Mouse (Mus musculus) embryonic stem cell, embryonic (primary cell): ENCODE measurements around the gene Higd1a.

Experiments used
- CTCF ChIA-PET, 4 experiments: fragments of 300-600 bp in 2 of 4; fragments of 350-600 bp in 2 of 4; sonication (Branson Sonifier 250); formaldehyde crosslinking; loops; one replicate each; lab custom pipeline; 2022; ENCODE audit warnings: inconsistent platforms in 2 of 4; lab: Charles Lee
- POLR2A ChIA-PET, 4 experiments: fragments of 300-600 bp in 2 of 4; fragments of 350-600 bp in 2 of 4; sonication (Branson Sonifier 250); formaldehyde crosslinking; loops; one replicate each; lab custom pipeline; 2022; ENCODE audit warnings: antibody characterized with exemption in 4 of 4, inconsistent platforms in 1 of 4; lab: Charles Lee

The Higd1a gene

DNA sequence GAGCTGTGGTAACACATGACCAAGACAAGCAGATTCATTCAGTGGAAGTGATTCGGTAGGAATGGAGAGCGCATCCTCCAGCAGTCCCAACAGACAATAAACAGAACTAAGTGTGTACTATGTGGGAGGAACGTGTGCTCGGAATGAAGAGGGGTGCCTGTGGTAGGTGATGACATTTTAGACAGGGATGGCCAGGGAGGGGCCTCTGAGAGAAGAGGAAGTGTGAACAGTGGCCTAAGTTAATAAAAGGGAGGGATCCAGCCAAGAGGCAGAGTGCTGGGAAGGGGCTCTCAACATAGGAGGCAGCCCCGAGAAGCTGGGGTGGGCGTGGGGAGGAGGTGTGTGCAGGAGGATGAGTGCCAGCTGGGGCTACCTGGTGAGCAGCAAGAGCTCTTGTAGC is 29.8 kb downstream of the Higd1a start:
- ChIA-PET CTCF (interaction anchor here in 3 of 4 experiments (0.5 to 1.3 kb wide), 4 partner anchors 12 to 349 kb away, joined by 4 to 6 read pairs (median 4); no protein-coding TSS in a partner anchor), POLR2A (interaction anchor here in 1 of 4 experiments (0.6 kb wide), 1 partner anchor 523 kb away, joined by 3 read pairs; the partner anchor contains the start of gene Abhd5)

DNA sequence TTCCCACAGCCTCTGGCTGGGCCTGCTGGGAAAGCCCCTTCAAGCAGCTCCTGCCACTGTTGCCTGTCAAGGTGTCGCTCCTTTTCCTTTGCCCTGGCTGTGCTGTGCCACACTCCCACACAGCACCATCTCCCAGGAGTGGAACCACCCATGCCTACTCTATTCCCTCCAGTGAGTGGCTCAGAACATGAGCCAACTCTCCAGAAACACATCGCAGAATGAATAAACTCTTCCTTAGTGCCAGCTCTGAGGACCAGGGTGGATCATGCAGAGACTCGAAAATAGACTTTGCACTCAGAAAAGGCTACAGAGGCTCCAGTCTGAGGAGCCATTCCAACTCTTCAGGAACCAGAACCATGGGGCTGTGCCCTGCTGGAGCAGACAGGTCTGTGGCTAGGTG is 31.8 kb downstream of the Higd1a start:
- CTCF ChIA-PET: interaction anchor here in 1 of 4 experiments (0.7 kb wide), 1 partner anchor 26 kb away, joined by 3 read pairs; no protein-coding TSS in a partner anchor

DNA sequence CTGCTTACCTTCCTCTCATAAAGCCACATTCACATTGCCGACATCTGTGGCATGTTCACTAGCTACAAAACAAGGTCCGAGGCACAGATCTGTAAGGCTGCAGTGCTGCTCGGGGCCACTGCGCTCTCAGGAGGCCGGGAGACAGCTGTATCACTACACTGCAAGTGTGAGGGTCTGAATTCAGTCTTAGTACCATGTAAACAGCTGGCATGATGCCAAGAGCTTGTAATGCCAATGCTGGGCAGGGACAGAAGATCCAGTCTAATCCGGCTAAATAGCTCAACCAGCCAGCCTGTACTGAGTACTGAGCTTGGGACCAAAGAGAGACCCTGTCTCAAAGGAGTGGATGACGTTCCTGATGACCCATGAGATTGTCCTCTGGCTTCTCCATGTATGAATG is 34.2 kb downstream of the Higd1a start:
- CTCF ChIA-PET: interaction anchor here in 1 of 4 experiments (0.6 kb wide), 1 partner anchor 184 kb away, joined by 21 read pairs; no protein-coding TSS in a partner anchor
- POLR2A ChIA-PET: interaction anchor here in 2 of 4 experiments (0.6 to 1.0 kb wide), 4 partner anchors 13 to 689 kb away, joined by 3 to 6 read pairs (median 3); no protein-coding TSS in a partner anchor

More for the DNA sequence above, 31.8 kb downstream of the Higd1a start:
- POLR2A ChIA-PET: no interaction called here

DNA sequence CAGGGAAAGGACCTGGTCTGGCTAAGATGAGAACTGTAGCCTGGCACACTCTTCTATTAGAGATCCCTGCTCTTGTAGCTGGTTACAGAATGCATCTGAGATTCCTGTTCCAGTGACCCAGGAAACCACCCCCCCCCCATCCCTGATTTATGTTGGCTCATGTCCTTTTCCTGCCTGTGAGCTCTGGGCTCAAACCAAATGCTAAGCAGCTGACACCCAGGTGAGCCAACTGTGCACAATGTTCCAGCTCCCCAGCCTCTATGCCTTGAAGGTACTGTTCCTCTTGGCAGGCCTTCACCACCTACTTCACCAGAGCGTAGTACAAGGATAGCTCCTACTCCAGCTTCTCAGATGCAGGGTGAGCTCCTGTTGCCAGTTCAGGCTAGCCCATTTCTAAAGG is 35.1 kb downstream of the Higd1a start:
- ChIA-PET CTCF (interaction anchor here in 3 of 4 experiments (0.7 to 1.5 kb wide), 3 partner anchors 8 to 348 kb away, joined by 3 to 5 read pairs (median 4); no protein-coding TSS in a partner anchor), POLR2A (interaction anchor here in 1 of 4 experiments (0.5 to 1.4 kb wide), 4 partner anchors 12 to 1055 kb away, joined by 3 read pairs; no protein-coding TSS in a partner anchor)

DNA sequence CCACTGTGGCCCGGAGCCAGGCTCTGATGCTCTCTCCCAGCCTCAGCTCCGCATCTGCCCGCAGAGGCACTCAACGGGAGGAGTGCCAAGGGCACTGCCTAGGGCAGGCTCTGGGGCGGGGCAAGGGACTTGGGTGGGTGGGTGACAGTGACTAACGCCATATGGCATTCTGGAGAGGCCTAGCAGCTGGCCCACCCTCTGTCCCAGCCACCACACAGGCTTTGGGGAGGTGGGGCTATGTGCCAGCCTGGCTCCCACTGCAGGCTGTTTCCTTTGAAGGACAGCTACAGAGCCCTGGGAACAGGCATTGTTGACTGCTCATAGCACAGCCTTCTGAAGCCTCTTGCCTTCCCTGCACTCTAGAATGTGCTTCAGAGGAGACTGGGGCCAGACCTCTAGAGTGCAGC is 35.6 kb downstream of the Higd1a start:
- CTCF ChIA-PET: interaction anchor here in 2 of 4 experiments (0.6 to 1.5 kb wide), 3 partner anchors 9 to 348 kb away, joined by 3 to 5 read pairs (median 4); no protein-coding TSS in a partner anchor
- POLR2A ChIA-PET: interaction anchor here in 2 of 4 experiments (0.7 to 1.4 kb wide), 2 partner anchors 11 to 41 kb away, joined by 3 to 6 read pairs; no protein-coding TSS in a partner anchor

DNA sequence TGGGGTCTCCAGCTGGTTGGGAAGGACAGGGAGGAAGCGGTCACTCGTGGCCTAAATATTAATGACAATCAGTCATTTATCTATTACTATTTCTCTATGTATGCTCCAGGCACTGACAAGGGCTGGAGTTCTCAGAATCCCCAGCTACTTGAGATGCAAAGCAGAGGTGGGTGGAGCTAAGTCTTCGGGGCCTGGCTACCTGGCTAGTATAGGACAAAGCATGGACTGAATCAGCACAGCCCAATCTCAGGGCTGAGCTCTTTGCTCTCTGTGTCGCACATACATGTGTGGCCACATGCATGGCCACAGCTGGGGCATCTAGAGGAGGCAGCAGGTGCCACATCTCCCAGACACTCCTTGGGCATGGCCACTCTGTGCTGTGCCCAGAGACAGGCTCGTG is 37.4 kb downstream of the Higd1a start:
- ChIA-PET CTCF (interaction anchor here in 2 of 4 experiments (0.6 to 2.5 kb wide), 4 partner anchors 9 to 447 kb away, joined by 3 to 6 read pairs (median 4); no protein-coding TSS in a partner anchor), POLR2A (no interaction called here)

DNA sequence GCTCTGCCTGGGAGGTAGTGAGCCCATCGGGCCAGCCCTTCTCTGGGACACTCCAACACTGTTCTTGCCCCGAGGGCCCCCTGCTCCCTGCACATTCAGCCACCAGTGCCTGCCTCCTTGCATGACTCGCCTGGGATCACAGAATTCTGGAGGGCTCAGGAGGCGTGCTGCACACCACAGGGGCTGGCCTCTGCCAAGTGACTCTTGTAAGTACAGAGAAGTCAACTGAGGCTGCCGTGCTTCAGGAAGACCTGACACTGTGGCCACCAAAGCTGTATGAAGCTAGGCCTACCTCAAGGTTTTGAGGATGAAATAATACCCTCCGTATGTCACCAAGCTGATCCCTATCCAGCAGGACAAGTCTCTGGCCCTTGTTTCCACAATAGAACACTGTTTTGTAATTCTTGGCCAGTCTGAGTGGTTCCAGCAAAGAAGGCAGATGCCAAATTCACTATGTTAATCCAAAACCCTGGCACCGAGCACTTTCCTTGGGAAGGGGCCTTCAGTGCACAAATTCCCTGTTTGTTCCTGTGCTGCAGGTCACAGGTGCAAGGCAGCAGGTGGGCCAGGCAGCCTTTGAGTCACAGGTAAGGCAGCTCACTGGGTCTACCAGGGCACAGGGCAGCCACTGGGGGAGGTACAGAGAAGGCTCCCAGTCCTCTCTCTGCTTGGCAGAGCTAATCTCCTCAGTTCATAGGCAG is 38.2 kb downstream of the Higd1a start:
- CTCF ChIA-PET: interaction anchor here in 2 of 4 experiments (0.6 to 2.5 kb wide), 5 partner anchors 10 to 446 kb away, joined by 3 to 6 read pairs (median 3); no protein-coding TSS in a partner anchor
- POLR2A ChIA-PET: interaction anchor here in 1 of 4 experiments (0.7 kb wide), 1 partner anchor 38 kb away, joined by 3 read pairs; no protein-coding TSS in a partner anchor

DNA sequence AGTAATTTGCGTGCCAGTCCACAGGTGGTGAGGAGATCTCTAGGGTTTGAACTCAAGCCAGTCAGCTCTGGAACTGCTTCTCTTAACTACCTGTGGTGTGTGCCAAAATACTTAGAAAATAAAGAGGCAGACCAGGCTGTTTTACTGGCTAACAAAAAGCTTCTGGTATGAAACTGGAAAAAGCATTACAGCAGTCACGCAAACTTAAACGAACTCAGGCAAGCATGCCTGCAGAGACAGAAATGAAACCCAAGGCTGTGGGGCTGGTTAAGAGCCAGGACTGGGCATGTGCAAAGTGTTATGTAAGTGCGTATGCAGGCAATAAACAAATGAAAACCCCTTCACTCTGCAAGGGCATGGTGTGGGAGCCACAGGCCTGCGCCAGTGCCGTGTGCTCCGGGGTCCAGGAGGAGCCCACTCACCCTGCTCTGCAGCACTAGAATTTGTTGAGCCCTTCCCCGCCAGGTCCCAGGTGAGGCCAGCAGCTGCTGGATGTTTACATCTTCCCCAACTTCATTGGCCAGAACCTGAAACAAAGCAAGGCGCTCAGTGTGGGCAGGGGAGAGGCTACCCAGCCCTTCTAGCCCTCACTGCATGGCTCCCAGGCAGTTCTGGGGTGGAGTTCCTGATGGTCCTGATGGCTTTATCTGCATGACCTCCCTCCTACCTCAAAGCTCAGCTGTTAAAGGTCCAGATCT is 38.9 kb downstream of the Higd1a start:
- CTCF ChIA-PET: interaction anchor here in 2 of 4 experiments (0.6 to 0.8 kb wide), 2 partner anchors 12 to 28 kb away, joined by 3 to 4 read pairs; no protein-coding TSS in a partner anchor

DNA sequence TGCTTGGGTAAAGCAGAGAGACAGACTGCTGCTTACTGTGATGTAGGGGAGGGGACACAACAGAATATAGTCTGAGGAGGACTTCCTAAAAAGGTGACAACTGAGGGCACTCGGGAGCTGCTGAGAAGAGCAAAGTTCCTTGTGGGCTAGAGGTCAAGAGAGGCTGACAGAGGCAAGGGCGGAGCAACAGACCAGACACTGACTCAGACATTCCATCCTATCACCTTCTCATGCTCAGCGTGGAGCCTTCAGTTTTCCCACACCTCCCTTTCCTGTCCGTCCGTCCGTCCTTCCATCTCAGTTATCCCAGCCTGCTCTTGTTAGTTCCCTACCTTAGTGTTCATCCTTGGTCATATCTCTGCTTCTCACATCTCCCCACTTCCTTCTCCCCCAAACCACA is 43.0 kb downstream of the Higd1a start:
- ChIA-PET CTCF (interaction anchor here in 1 of 4 experiments (2.0 kb wide), 1 partner anchor 16 kb away, joined by 5 read pairs; no protein-coding TSS in a partner anchor), POLR2A (interaction anchor here in 1 of 4 experiments (0.5 kb wide), 1 partner anchor 117 kb away, joined by 3 read pairs; no protein-coding TSS in a partner anchor)

More for the DNA sequence above, 38.9 kb downstream of the Higd1a start:
- POLR2A ChIA-PET: interaction anchor here in 3 of 4 experiments (0.5 to 0.7 kb wide), 3 partner anchors 38 to 320 kb away, joined by 3 to 8 read pairs (median 3); no protein-coding TSS in a partner anchor

DNA sequence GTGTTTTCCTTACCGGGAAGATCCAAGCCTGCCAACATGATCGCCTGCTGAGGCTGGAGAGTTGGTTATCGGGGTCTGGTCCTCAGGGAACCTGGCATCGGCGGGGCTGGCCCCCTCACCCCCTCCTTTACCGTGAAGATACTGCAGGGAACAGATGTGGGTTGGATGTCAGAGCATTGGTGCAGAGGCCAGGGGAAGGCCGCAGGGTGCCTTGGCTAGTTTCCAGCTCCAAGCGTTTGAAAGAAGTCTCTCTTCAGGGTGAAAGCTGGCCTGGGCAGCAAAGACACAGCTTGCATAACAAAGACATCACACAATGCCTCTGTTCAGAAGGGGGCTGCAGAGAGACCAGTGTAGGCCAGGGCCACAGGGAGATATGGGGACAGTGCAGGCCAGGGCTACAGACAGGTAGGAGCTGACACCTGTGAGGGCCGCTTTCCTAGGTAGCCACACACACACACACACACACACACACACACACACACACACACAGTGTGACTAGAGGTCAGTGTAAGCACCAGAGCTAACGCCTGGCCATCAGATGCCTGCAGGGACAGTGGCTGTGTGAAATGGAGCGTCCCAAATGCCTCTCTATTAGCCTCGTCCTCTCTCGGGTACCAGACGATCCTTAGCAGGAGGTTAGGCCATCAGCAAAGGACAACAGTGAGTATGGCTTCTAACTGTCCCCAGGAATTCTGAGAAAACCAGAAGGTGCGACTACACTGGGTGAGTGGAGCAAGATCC is 47.9 kb downstream of the Higd1a start:
- POLR2A ChIA-PET: interaction anchor here in 1 of 4 experiments (0.6 kb wide), 1 partner anchor 662 kb away, joined by 5 read pairs; no protein-coding TSS in a partner anchor
- CTCF ChIA-PET: interaction anchor here in 2 of 4 experiments (0.7 to 1.1 kb wide), 2 partner anchors 10 to 36 kb away, joined by 3 read pairs; no protein-coding TSS in a partner anchor

DNA sequence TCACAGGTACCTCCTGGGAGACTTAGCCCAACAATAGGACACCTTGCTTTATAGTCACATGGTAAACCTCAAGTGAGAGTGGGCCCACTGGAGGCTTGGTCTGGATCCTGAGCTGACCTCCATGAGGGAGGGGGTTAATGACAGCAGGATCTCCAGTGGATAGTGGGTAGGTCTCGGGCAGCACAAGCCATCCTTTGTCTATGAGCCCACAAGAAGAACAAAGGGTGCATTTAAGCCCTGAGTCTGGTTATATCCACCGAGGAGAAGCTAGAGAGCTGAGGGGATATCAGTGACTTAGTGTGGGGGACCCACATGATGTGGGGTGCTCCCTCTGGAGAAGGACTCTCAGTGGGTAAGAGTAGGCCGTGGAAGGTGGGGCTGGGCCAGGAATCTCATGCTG is 49.7 kb downstream of the Higd1a start:
- ChIA-PET CTCF (interaction anchor here in 1 of 4 experiments (2.0 kb wide), 1 partner anchor 331 kb away, joined by 7 read pairs; no protein-coding TSS in a partner anchor), POLR2A (no interaction called here)

DNA sequence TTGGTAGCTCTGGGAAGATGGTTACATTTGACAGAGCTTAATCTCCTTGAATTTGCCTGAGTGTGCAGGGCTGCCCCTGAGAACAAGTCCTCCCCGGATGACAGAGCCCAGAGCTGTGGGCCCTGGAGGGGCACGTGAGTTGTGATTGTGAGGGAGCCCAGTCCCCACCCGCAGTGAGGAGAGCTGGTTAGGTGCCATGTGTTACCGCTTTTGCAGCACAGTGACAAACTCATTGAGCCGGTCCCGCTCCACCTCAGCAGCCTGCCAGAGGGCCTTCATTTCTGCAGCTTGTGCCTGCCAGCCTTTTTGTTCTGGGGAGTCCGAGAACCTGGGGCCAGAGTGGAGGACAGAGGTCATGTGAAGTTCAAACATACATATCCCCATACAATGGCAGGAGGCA is 50.2 kb downstream of the Higd1a start:
- CTCF ChIA-PET: interaction anchor here in 3 of 4 experiments (0.6 to 2.0 kb wide), 5 partner anchors 15 to 360 kb away, joined by 3 to 7 read pairs (median 3); partner anchors contain the start of gene Hhatl (in 1 of the 3)

DNA sequence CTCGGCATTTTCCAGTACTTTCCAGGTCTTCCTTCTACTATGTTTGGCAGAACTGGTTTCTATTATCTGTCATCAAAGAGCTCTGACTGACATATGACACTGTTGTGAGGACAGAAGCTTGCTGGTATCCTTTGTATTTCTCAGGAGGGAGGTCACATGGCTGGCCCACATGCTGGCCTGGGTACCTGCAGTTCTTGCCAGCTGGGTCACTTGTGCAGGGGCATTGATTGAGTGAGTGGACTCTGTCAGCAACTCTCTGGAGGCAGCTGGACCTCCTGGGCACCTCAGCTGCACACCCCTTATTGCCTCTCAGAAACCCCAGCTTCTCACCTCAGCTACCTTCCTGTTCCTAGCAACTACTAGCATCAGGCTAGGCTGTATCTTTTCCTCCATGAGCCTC is 50.6 kb downstream of the Higd1a start:
- ChIA-PET CTCF (interaction anchor here in 3 of 4 experiments (0.6 to 2.0 kb wide), 5 partner anchors 15 to 361 kb away, joined by 3 to 7 read pairs (median 3); partner anchors contain the start of gene Hhatl (in 1 of the 3)), POLR2A (interaction anchor here in 2 of 4 experiments (0.5 to 0.6 kb wide), 2 partner anchors 1151 to 1805 kb away, joined by 3 to 9 read pairs; no protein-coding TSS in a partner anchor)

More for the DNA sequence above, 50.2 kb downstream of the Higd1a start:
- POLR2A ChIA-PET: interaction anchor here in 2 of 4 experiments (0.5 to 0.6 kb wide), 2 partner anchors 1151 to 1806 kb away, joined by 3 to 9 read pairs; no protein-coding TSS in a partner anchor

DNA sequence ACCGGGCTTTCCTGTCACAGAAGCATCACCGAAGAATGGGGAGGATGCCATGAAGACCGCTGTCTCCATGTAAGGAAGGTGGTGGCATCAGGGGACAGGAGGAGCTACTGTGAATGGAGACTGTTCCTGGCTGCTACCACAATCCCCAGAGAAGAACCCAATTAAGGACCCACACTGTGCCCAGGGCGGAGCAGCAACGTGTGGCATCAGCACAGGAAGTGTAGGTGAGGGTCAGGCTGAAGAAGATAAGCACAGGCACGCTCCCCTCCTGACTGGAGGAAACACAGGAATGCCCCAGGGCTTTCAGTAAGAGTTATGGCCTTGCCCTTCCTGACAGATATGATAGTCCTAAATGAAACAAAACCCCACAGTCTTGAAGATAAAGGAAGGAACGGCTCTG is 55.4 kb downstream of the Higd1a start:
- ChIA-PET CTCF (interaction anchor here in 1 of 4 experiments (1.1 kb wide), 1 partner anchor 212 kb away, joined by 3 read pairs; no protein-coding TSS in a partner anchor), POLR2A (interaction anchor here in 1 of 4 experiments (0.6 kb wide), 1 partner anchor 822 kb away, joined by 3 read pairs; no protein-coding TSS in a partner anchor)

DNA sequence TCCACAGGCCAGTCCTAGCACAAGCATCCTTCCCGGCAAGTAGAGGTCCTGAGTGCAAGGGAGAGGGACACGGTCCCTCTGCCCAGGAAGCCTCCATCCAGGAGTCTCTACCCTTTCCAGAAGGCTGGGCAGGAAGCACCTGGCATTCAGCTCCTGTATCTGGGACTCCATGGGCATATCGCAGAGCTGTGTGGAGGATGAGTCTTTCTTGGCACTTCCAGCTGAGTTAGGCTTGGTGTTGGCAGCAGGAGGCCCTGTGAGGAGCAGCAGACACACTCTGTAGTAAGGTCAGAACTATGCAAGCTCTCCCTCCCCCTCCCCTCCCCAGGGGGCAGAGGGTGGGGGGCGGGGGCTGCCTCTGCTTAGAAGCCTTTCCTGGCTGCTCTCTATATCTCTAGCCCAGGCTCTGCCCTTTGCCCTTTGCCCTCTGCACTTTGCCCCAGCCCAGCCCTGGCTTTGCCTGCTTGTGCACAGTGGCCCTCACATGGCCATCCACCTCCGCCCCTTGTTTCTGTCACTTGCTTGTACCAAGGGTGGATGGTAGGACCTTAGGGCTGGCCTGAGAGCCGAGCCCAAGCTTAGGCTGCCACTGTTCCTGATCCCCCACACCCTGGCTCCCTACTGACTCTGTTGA is 59.2 kb downstream of the Higd1a start:
- CTCF ChIA-PET: no interaction called here
- POLR2A ChIA-PET: no interaction called here
